Mouse (Mus musculus) thymus, postnatal 25 days (tissue): ENCODE results near the gene Snx30.

Source experiments
- DNase-seq: peaks from one replicate; pipeline ENCODE4 v3.0.0; 2022

Gene Snx30

DNA sequence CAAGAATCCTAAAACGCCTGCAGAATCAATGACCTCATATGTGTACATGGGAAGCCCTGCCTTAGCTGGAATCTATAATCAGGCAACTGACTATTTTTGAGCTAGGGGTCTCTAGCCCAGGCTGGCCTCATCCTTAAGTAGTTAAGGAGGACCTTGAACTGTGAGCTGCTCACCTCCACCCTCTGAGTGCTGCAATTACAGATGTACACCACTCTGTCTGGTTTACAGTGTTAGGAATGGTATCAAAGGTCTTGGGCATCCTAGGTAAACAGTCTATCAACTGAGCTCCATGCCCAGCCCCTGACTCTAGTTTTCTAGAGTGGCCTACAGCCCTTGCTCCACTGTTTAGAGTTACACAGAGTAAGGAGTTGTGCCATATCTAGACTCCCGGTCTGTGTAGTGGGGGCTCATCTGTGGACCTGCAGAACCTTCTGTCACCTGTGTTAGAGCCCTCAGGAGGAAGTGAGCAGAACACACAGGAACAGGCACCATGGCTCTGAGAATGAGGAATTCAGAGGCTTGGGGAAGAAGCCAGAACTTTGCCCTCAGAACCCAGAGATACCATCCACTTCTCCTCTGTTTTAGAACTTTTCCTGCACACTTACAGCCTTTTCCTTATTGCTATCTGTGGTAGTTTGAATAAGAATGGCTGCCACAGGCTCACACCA lies 9.7 kb upstream of the Snx30 start:
- DNase-seq: no peak

- no peak for DNase-seq
These were observed 5.5 kb upstream of the Snx30 start for GRCm38 (mm10) chr4:59800181-59800580.

DNA sequence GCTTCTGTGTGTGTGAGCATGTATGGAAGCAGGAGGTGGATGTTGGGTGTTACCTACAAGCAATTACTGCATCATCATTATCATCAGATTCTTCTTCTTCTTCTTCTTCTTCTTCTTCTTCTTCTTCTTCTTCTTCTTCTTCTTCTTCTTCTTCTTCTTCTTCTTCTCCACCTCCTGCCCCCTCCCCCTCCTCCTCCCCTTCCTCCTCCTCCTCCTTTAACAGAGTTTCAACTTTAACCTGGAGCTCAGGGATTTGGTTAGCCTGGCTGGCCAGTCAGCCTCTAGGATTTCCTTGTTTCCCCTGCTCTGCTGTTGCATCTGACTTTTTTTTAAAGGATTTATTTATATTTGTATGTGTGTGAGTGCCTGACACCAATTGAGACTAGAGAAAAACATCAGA lies 4.2 kb upstream of the Snx30 start, which contains the start of gene Inip:
Inip (minus strand) TSS at position 101 of the 400 bp plus-strand sequence.
- DNase-seq: no peak

GRCm38 (mm10) chr4:59802107-59802506 lies 3.5 kb upstream of the Snx30 start:
- no peak for DNase-seq

DNA sequence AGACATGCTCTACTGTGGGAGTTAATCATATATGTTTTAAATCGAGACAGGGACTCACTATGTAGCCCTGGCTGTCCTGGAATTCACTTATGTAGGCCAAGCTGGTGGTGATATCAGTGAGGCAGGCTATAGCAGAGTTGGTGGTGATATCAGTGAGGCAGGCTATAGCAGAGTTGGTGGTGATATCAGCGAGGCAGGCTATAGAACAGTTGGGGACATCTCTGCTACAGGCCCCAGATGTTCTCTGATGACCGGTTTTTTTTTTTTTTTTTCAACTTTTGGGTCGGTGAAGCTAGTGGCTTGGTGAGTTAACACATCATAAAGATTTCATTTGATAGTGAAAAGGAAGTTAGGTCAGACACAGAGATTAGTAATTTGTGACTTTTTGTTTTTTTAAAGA lies 2.8 kb upstream of the Snx30 start:
- no peak for DNase-seq

- DNase-seq: peak; percentile 36
These were observed 2.3 kb upstream of the Snx30 start for GRCm38 (mm10) chr4:59803358-59803757.

- DNase-seq: no peak
These were observed 886 bp upstream of the Snx30 start for GRCm38 (mm10) chr4:59804754-59805153.

DNA sequence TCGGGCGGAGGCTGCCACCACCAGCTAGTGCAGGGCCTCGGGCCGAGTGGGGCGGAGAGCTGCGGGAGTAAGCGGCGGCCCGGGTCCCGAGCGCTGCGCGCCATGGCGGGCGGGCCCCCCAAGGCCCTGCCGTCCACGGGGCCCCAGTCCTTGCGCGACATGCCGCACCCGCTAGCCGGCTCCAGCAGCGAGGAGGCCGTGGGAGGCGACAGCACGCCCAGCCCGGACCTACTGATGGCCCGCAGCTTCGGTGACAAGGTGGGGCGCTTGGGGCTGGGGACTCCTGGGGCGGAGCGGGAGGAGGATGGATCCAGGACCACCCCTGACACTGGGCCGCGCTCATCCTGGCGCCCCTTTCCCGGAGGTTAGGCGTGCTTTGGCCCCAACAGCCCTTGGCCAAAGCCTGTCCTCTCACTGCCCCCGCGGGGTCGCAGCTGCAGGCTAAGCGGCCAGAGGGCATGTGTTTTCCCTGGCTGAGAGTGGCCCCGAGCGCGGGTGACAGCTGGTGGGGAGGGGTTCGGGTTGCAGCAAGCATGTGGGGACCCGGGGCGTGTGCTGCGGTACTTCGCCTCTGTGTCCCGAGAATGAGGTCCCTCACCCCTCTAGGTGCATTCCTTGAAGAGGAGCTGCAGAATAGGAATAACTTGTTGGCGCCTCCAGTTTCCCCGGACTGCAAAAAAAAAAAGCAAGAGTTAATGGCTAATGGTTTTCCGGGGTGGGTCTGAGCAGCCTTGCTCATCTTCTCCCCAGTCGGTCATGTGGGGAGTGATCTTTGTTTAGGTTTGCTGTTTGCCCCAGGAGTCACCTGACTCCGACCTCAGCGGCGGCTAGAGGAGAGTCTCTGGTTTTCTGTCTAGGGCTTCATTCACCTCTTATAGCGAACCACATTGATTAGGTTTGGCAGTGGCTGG lies 583 bp downstream of the Snx30 start:
- DNase-seq: peak; percentile 36

- DNase-seq: no peak
These were observed 1.2 kb downstream of the Snx30 start for GRCm38 (mm10) chr4:59806879-59807195.

GRCm38 (mm10) chr4:59807521-59807920 lies 1.9 kb downstream of the Snx30 start:
- DNase-seq: no peak

DNA sequence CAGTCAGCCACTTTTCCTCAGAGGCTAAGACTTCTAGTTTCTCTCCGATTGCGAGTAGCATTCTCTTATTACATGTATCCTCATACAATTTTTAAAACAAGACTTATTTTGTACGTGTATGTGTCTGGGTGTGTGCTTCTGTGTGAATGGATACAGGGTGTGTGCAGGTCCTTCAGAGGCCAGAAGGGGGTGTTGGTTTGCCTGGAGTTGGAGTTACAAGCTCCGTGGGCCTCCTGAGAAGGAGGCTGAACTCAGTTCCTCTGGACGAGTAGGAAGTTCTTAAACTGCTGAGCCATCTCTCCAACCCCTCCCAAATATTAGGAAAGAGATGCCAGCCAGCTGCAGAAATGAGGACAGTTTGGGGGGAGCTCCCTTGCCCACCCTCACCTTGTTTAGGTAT lies 2.8 kb downstream of the Snx30 start:
- DNase-seq: peak; percentile 31

DNA sequence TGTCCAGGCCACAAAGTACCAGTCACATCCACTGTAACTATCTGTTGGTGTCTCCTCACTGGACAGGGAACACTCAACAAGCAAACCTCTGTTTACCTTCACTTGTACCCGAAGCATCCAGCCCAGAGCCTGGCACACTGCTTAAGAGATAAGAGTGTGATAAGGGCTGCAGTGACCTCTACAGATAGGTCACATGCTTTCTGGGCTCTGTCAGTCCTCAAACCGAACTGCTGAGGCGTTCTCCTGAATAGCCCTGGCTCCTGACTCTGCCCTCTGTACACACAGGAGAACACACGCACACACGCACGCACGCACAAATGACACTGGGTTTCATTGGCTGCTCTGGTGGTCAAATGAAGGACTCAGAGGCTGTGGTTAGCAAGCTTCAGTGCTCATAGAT lies 8.5 kb downstream of the Snx30 start:
- DNase-seq: no peak

DNA sequence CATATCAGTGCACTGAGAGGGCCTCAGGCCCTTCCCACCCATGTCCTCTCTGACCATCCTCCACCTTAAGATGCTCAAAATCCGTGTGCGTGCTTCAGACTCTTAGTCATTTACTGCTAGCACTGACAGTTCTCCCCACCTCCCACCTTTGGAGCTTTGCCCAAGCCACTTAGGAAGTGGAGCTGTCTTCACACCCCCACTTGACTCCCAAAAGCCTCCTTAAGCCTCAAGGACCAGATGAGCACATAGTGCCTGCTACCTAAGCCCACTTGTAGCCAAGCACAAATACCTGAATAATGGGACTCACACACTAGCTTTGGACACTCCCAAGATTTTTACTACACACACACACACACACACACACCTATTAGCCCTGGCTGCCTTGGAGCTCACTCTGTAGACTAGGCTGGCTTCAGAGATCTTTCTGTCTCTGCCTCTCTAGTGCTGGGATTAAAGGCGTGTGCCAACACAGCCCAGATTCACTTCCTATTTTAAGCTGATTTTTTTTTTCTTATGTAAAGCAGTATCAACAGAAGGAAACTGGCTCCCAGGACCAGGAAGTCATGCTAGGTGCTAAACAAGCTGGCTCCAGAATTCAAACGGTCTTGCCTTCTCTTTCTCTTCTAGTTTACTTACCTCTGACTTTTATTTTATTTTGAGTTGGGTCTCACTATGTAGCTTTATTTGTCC lies 9.6 kb downstream of the Snx30 start:
- DNase-seq: no peak

- no peak for DNase-seq
These were observed 10.4 kb downstream of the Snx30 start for GRCm38 (mm10) chr4:59816016-59816415.

GRCm38 (mm10) chr4:59816477-59816876 lies 10.8 kb downstream of the Snx30 start:
- DNase-seq: no peak

GRCm38 (mm10) chr4:59817790-59818189 lies 12.2 kb downstream of the Snx30 start:
- no peak for DNase-seq

- no peak for DNase-seq
These were observed 12.9 kb downstream of the Snx30 start for GRCm38 (mm10) chr4:59818498-59818897.

DNA sequence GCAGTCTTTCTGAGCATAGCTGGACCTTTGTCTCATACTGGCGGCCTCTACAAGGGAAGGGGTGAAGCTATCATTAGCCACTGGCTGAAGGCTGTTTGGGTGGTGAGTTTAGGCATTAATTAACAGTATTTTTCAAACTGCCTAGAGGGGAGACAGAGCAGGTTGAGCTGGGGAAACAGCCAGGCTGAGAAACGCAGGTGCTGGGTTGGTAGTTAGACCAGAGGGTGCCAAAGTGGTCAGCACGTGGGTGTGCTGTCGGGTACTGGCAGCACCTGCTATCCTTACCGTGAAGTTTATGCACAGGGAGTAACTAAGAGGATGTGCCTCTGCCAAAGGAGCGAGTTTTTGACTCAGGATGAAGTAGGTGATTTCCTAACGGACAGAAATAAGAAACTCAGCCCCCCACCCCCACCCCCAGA lies 13.4 kb downstream of the Snx30 start:
- peak; percentile 39 for DNase-seq

GRCm38 (mm10) chr4:59819477-59820022 lies 13.9 kb downstream of the Snx30 start:
- DNase-seq: no peak

- DNase-seq: no peak
These were observed 15.9 kb downstream of the Snx30 start for GRCm38 (mm10) chr4:59821516-59821915.

GRCm38 (mm10) chr4:59822119-59822518 lies 16.5 kb downstream of the Snx30 start:
- DNase-seq: no peak

DNA sequence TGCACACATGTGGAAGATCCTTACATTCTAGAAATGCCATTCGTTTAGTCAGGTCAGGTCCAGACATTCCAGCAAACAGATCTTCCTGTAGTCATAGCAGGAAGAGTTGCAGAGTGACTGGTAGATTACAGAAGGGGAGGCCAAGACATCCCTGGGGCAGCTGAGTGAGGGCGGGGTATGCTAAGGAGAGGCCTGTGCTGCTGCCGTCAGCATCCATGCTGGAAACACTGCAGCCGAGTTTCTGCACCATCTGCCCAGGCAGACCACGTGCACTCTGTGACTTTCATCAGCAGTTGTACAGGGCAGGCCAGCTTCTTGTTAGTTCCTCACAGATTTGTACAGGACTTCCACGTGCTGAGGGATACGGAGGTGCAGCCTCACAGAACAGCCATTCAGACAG lies 17.8 kb downstream of the Snx30 start:
- no peak for DNase-seq

- peak; percentile 40 for DNase-seq
These were observed 19.2 kb downstream of the Snx30 start for GRCm38 (mm10) chr4:59824860-59825259.
